Mouse (Mus musculus) liver, adult 2 months (tissue): ENCODE measurements around the gene Odf3b.

ENCODE experiments used
- CTCF ChIP-seq: fragments of 200-500 bp; IDR thresholded peaks from 2 replicates; pipeline ENCODE4 v1.5.1; 2011; ENCODE audit warnings: low read depth, low read length, control low read depth
- POLR2A ChIP-seq: fragments of 200-500 bp; IDR thresholded peaks from 2 replicates; pipeline ENCODE4 v1.6.1; 2011; ENCODE audit warnings: low read length, control low read depth; ENCODE audit not compliant: insufficient read depth; ENCODE audit errors: extremely low read depth

GRCm38 (mm10) chr15:89396883-89397282, 17.8 kb upstream of the Odf3b start:
- TF ChIP-seq CTCF (no peak), POLR2A (no peak)
